Mouse (Mus musculus) MEL (cell line): ENCODE measurements around the gene Rasl12. TPM values are rescaled to one million over a fixed set of nuclear protein-coding genes. Genes with fewer than 3 reads are reported as not detected.

ENCODE experiments used
- DNase-seq: peaks from one replicate; pipeline ENCODE4 v3.0.0; 2011; ENCODE audit warnings: low read depth, low spot score
- H3K27ac ChIP-seq: 2 replicates; pipeline ENCODE4 v1.5.1; 2012; ENCODE audit warnings: low read depth, mild to moderate bottlenecking, control low read depth, low read length, moderate library complexity; ENCODE audit not compliant: control insufficient read depth
- H3K27me3 ChIP-seq, 2 experiments: fragments of 150-350 bp in 1 of 2; sonication (generic) in 1 of 2; 2 replicates each; pipeline ENCODE4 v1.6.1; 2012; ENCODE audit warnings: low read length in 2 of 2, mild to moderate bottlenecking in 2 of 2, improper control_type of control experiment in 1 of 2, moderate library complexity in 1 of 2; ENCODE audit not compliant: insufficient read depth in 2 of 2, control insufficient read depth in 1 of 2
- H3K36me3 ChIP-seq, 2 experiments: 2 replicates each; pipeline ENCODE4 v1.6.1; 2012 to 2014; ENCODE audit warnings: low read length in 2 of 2, improper control_type of control experiment in 1 of 2, inconsistent platforms in 1 of 2, mild to moderate bottlenecking in 1 of 2; ENCODE audit not compliant: insufficient read depth in 2 of 2, control insufficient read depth in 1 of 2
- H3K4me1 ChIP-seq, 2 experiments: fragments of 150-350 bp in 1 of 2; sonication (generic) in 1 of 2; 2 replicates each; pipeline ENCODE4 v1.6.1; 2012; ENCODE audit warnings: low read length in 2 of 2, improper control_type of control experiment in 1 of 2, mild to moderate bottlenecking in 1 of 2; ENCODE audit not compliant: insufficient read depth in 2 of 2, control insufficient read depth in 1 of 2
- H3K4me3 ChIP-seq, 2 experiments: fragments of 150-350 bp in 1 of 2; sonication (generic) in 1 of 2; 2 replicates each; pipeline ENCODE4 v1.5.1; 2012; ENCODE audit warnings: low read depth in 2 of 2, low read length in 2 of 2, mild to moderate bottlenecking in 2 of 2, moderate library complexity in 2 of 2, control low read depth in 1 of 2, improper control_type of control experiment in 1 of 2; ENCODE audit not compliant: control insufficient read depth in 1 of 2, insufficient read depth in 1 of 2
- H3K79me2 ChIP-seq: 2 replicates; pipeline ENCODE4 v1.6.1; 2012; ENCODE audit warnings: mild to moderate bottlenecking, low read length, moderate library complexity; ENCODE audit not compliant: control insufficient read depth, poor library complexity, insufficient read depth
- H3K9ac ChIP-seq: 2 replicates; pipeline ENCODE4 v1.6.1; 2012; ENCODE audit warnings: low read depth, mild to moderate bottlenecking, control low read depth, low read length, moderate library complexity; ENCODE audit not compliant: control insufficient read depth, poor library complexity, severe bottlenecking
- H3K9me3 ChIP-seq: fragments of 150-350 bp; sonication (generic); replicated peaks from 2 replicates; pipeline ENCODE4 v1.6.1; 2012; ENCODE audit warnings: mild to moderate bottlenecking, low read length, improper control_type of control experiment, moderate library complexity; ENCODE audit not compliant: insufficient read depth
- BHLHE40 ChIP-seq: IDR thresholded peaks from 2 replicates; pipeline ENCODE4 v1.6.1; 2012; ENCODE audit warnings: low read depth, mild to moderate bottlenecking, inconsistent platforms, low read length, improper control_type of control experiment, borderline replicate concordance
- CTCF ChIP-seq, 3 experiments: IDR thresholded peaks in 2 of 3; conservative IDR thresholded peaks in 1 of 3; 2 replicates each; pipeline ENCODE4 v1.5.1; 2011 to 2012; ENCODE audit warnings: low read length in 3 of 3, low read depth in 2 of 3, mild to moderate bottlenecking in 2 of 3, improper control_type of control experiment in 1 of 3, inconsistent platforms in 1 of 3, mixed read lengths in 1 of 3, moderate library complexity in 1 of 3; ENCODE audit not compliant: control insufficient read depth in 1 of 3, insufficient read depth in 1 of 3, poor library complexity in 1 of 3, severe bottlenecking in 1 of 3
- E2F4 ChIP-seq: IDR thresholded peaks from 2 replicates; pipeline ENCODE4 v1.6.1; 2011; ENCODE audit warnings: low read depth, low read length, improper control_type of control experiment, borderline replicate concordance
- EP300 ChIP-seq, 2 experiments: IDR thresholded peaks; 2 replicates each; pipeline ENCODE4 v1.6.1; 2011; ENCODE audit warnings: improper control_type of control experiment in 2 of 2, low read length in 2 of 2, low read depth in 1 of 2, mild to moderate bottlenecking in 1 of 2
- GATA1 ChIP-seq: IDR thresholded peaks from 2 replicates; pipeline ENCODE4 v1.6.1; 2011; ENCODE audit warnings: low read depth, low read length, improper control_type of control experiment
- MAFK ChIP-seq: IDR thresholded peaks from 2 replicates; pipeline ENCODE4 v1.6.1; 2011; ENCODE audit warnings: low read depth, mild to moderate bottlenecking, low read length, improper control_type of control experiment, borderline replicate concordance
- MAX ChIP-seq: IDR thresholded peaks from 2 replicates; pipeline ENCODE4 v1.6.1; 2011; ENCODE audit warnings: low read length, improper control_type of control experiment
- MAZ ChIP-seq: IDR thresholded peaks from 2 replicates; pipeline ENCODE4 v1.6.1; 2012; ENCODE audit warnings: low read depth, mild to moderate bottlenecking, inconsistent platforms, low read length, improper control_type of control experiment
- MYC ChIP-seq: IDR thresholded peaks from 2 replicates; pipeline ENCODE4 v1.6.1; 2011; ENCODE audit warnings: low read depth, mild to moderate bottlenecking, low read length, improper control_type of control experiment, moderate library complexity
- NELFE ChIP-seq: IDR thresholded peaks from 2 replicates; pipeline ENCODE4 v1.6.1; 2011; ENCODE audit warnings: low read depth, low read length, improper control_type of control experiment
- POLR2AphosphoS2 ChIP-seq: IDR thresholded peaks from 2 replicates; pipeline ENCODE4 v1.6.1; 2011; ENCODE audit warnings: low read length, improper control_type of control experiment
- POLR2AphosphoS5 ChIP-seq: IDR thresholded peaks from 2 replicates; pipeline ENCODE4 v1.6.1; 2012; ENCODE audit warnings: low read depth, borderline replicate concordance, mild to moderate bottlenecking, inconsistent platforms, low read length, moderate library complexity, mixed read lengths
- SIN3A ChIP-seq: IDR thresholded peaks from 2 replicates; pipeline ENCODE4 v1.6.1; 2012; ENCODE audit warnings: low read length, improper control_type of control experiment, inconsistent platforms
- SMC3 ChIP-seq: IDR thresholded peaks from 2 replicates; pipeline ENCODE4 v1.6.1; 2011; ENCODE audit warnings: low read depth, low read length, improper control_type of control experiment
- TBP ChIP-seq: IDR thresholded peaks from 2 replicates; pipeline ENCODE4 v1.8.0; 2011; ENCODE audit warnings: low read depth, low read length, improper control_type of control experiment
- TCF12 ChIP-seq: IDR thresholded peaks from 2 replicates; pipeline ENCODE4 v1.6.1; 2014; ENCODE audit warnings: low read depth, mild to moderate bottlenecking, inconsistent platforms, low read length, improper control_type of control experiment, moderate library complexity
- UBTF ChIP-seq: IDR thresholded peaks from 2 replicates; pipeline ENCODE4 v1.6.1; 2012; ENCODE audit warnings: low read depth, mild to moderate bottlenecking, inconsistent platforms, low read length, improper control_type of control experiment, moderate library complexity, borderline replicate concordance; ENCODE audit not compliant: insufficient read depth
- USF1 ChIP-seq: IDR thresholded peaks from 2 replicates; pipeline ENCODE4 v1.6.1; 2014; ENCODE audit warnings: low read depth, mild to moderate bottlenecking, inconsistent platforms, low read length, improper control_type of control experiment, moderate library complexity
- USF2 ChIP-seq, 2 experiments: IDR thresholded peaks; 2 replicates each; pipeline ENCODE4 v1.6.1; 2011 to 2012; ENCODE audit warnings: improper control_type of control experiment in 2 of 2, low read length in 2 of 2, borderline replicate concordance in 1 of 2, inconsistent platforms in 1 of 2, low read depth in 1 of 2, mild to moderate bottlenecking in 1 of 2; ENCODE audit not compliant: insufficient read depth in 1 of 2
- ZC3H11A ChIP-seq: IDR thresholded peaks from 2 replicates; pipeline ENCODE4 v1.6.1; 2012; ENCODE audit warnings: low read depth, mild to moderate bottlenecking, inconsistent platforms, low read length, improper control_type of control experiment
- polyA plus RNA-seq, 2 experiments: library from polyadenylated mRNA; stranded (reverse) in 1 of 2; unstranded in 1 of 2; fragments of >175 nt in 1 of 2; fragments of >200 nt in 1 of 2; gene quantifications; 2 replicates each; pipeline versions ENCODE4 v1.2.1 to v1.2.4; 2012; ENCODE audit warnings: low replicate concordance in 2 of 2, low read depth in 1 of 2; ENCODE audit not compliant: insufficient read length in 2 of 2, insufficient read depth in 1 of 2, missing spikeins in 1 of 2
- total RNA-seq: library from RNA; depleted of rRNA; stranded (reverse); fragments of 300-350 nt; gene quantifications from 2 replicates; pipeline ENCODE4 v1.2.3, GENCODE M21; 2012

Rasl12 gene
- total and polyA plus RNA-seq, 3 experiments: 0.12 to 0.19 TPM; not detected in 1

DNA sequence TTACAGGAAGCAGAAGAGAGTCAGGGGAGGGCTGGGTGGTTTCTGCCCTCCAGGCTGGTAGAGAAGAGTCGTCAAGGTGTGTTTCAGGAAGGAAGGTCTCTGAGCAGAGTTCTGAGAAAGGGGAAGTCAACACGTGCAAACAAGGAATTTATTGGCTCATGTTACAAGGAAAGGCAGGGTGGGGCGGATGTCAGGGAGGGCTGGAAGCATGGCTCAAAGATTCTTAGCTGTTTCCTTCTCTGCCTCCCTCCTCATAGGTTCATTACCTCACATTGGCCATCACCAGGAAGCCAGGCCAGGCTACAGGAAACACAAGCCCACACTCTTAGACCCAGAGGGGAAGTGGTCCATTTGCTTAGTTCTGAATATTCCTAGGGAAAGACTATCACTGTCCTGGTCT is 26.1 kb downstream of the Rasl12 start:
- TF ChIP-seq CTCF (IDR thresholded peaks at IDR 0.05 in 2 of 3, conservative IDR thresholded peaks at IDR 0.05 in 1 of 3; ENCODE audit: control insufficient read depth in 1 of 3, insufficient read depth in 1 of 3, low read depth in 2 of 3, low read length in 3 of 3, poor library complexity in 1 of 3, severe bottlenecking in 1 of 3) (no peak), ZC3H11A (no peak), MAX (peak; percentile 66), POLR2AphosphoS2 (no peak), BHLHE40 (peak; percentile 82; the same call in 1 of the 2 replicates), SMC3 (no peak), MYC (peak; percentile 58; the same call in 1 of the 2 replicates), NELFE (no peak), USF2 (IDR thresholded peaks at IDR 0.05; ENCODE audit: borderline replicate concordance in 1 of 2, insufficient read depth in 1 of 2, low read depth in 1 of 2, low read length in 2 of 2) (no peak), USF1 (no peak)

DNA sequence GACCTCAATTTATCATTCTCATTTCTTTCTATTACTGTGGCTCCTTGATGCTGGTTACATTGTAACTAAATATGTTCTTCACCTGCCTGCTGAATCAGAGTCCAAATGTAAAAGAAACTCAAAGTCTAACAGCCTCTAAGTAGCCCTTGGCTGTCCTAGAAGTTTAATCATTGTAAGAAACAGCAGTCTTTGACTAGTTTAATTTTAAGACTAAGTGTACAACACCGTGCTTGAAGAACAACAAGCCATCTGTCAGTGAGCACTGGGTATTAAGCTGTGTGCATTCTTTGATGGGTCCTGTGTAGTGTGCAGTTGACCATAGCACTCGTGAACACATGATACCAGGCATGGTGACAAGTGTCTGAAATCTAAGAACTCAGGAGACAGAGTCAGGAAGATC is 29.2 kb downstream of the Rasl12 start:
- Histone ChIP-seq H3K9ac (no peak overlapping the region), H3K27ac (no peak overlapping the region), H3K9me3 (no peaks in the 10 kb centered on the region), H3K36me3 (no peaks in the 10 kb centered on the region; a peak in 1 of 4 replicates), H3K79me2 (no peaks in the 10 kb centered on the region), H3K4me3 (no peak overlapping the region), H3K4me1 (peaks cover 0 to 2% of the 10 kb centered on the region in 2 experiments; a peak in 1 of 4 replicates), H3K27me3 (no peaks in the 10 kb centered on the region; a peak in 2 of 4 replicates)
- TF ChIP-seq POLR2AphosphoS5 (no peak), E2F4 (no peak), GATA1 (no peak), TBP (no peak), TCF12 (no peak), BHLHE40 (no peak), MYC (no peak), ZC3H11A (no peak), USF2 (IDR thresholded peaks at IDR 0.05; ENCODE audit: borderline replicate concordance in 1 of 2, insufficient read depth in 1 of 2, low read depth in 1 of 2, low read length in 2 of 2) (no peak), MAFK (no peak), MAZ (no peak), EP300 (IDR thresholded peaks at IDR 0.05; ENCODE audit: low read depth in 1 of 2, low read length in 2 of 2) (no peak), NELFE (no peak), UBTF (no peak), SIN3A (no peak)
- no peak for DNase-seq

More for the DNA sequence above, 26.1 kb downstream of the Rasl12 start:
- Histone ChIP-seq H3K4me1 (peaks cover 0 to 2% of the 10 kb centered on the region in 2 experiments; a peak in 1 of 4 replicates), H3K36me3 (no peaks in the 10 kb centered on the region; a peak in 1 of 4 replicates), H3K27ac (no peak overlapping the region), H3K9ac (no peak overlapping the region), H3K79me2 (no peaks in the 10 kb centered on the region), H3K4me3 (no peak overlapping the region), H3K9me3 (no peaks in the 10 kb centered on the region), H3K27me3 (no peaks in the 10 kb centered on the region; a peak in 2 of 4 replicates)
- peak; percentile 46 for DNase-seq
